Mouse (Mus musculus): ENCODE measurements around the gene Trmo. TPM values are rescaled to one million over a fixed set of nuclear protein-coding genes. Genes with fewer than 3 reads are reported as not detected.

The Trmo gene
- total RNA-seq, 1 experiment from 2014 or later: 17.0 TPM

- ATAC-seq (replicated peaks; ENCODE audit: low read depth, poor library complexity, severe bottlenecking): peak; percentile 20; the same call in 1 of the 2 replicates
Observed at GRCm38 (mm10) chr4:46374455-46374854, 14.8 kb downstream of the Trmo start.

DNA sequence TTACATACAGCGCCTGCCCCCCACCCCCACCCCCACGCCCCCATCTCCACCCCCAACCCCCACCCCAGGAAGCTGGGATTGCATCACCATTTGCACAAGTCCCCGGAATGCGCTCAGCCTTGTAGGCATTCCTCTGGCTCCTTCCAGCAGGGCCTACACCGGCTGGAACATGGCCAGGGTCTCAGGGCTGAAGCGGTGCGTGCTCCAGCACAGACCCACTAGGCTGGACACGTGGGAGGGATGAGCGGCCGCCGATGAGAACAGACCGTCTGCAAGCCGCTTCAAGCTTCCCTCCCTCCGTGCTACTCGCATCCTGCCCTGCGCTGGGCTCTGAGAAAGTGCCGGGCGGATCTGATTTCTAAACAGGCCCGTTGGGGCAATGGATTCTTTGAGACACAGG lies 18.2 kb downstream of the Trmo start:
- ATAC-seq (replicated peaks; ENCODE audit: low read depth, poor library complexity, severe bottlenecking): peak; percentile 27; the same call in 1 of the 2 replicates

GRCm38 (mm10) chr4:46370406-46370805 lies 18.8 kb downstream of the Trmo start:
- ATAC-seq (replicated peaks; ENCODE audit: low read depth, poor library complexity, severe bottlenecking): no peak

DNA sequence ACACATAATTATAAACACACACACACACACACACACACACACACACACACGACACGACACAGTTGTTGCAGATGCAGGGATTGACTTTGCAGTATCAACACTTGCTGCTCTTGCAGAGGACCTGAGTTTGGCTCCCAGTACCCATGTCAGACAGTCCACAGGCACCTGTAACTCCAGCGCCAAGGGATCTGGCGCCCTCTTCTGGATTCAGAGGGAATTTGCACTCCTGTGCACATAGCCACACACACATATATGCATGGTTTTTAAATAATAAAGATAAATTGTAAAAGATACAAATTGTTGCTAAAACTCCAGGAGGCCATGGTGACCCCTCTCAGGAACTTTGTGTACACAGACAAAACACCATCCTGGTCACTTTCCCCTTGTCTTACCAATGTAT lies 20.2 kb downstream of the Trmo start:
- no peak for ATAC-seq (replicated peaks; ENCODE audit: low read depth, poor library complexity, severe bottlenecking)

DNA sequence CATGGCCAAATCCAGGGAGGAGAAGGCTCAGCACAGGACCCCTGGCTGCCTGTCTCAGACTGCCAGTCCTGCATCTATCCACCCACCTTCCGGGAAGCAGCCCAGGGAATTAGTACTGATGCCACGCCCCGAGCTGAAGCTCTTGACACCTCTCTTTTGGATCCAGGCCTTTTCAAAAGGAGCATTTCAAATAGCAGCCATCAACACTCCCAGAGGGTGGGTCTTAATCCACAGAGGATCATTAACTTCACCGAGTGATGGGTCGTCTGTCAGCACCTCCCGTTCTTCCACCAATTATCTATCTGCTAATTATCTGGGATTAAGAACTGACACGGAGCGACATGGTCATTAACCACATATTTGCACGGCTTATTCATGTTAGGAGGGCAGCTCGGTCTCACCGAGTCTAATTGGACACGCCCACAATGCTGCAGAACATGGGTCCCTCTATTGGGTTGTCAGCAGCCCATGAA lies 21.7 kb downstream of the Trmo start:
- ATAC-seq (replicated peaks; ENCODE audit: low read depth, poor library complexity, severe bottlenecking): no peak

GRCm38 (mm10) chr4:46364360-46364759 lies 24.9 kb downstream of the Trmo start:
- ATAC-seq (replicated peaks; ENCODE audit: low read depth, poor library complexity, severe bottlenecking): no peak

DNA sequence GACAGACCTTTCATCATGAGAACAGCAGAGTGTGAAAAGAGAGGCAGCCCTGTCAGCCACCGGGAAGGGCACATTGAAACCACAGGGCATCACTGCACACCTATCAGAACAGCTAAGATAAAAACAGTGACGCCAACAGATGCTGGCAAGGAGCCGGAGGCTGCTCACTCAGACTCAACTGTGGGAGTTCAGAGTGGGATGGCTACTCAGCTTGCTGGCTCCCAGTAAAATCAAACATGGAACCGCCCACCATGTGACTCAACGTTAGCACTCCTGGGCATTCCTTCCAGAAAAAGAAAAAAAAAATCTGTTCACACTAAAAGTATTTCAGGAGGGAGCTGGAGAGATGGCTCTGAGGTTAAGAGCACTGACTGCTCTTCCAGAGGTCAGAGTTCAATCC lies 28.0 kb downstream of the Trmo start:
- no peak for ATAC-seq (replicated peaks; ENCODE audit: low read depth, poor library complexity, severe bottlenecking)

GRCm38 (mm10) chr4:46359539-46360253 lies 29.5 kb downstream of the Trmo start:
- ATAC-seq (replicated peaks; ENCODE audit: low read depth, poor library complexity, severe bottlenecking): peak; percentile 58; the same call in 1 of the 2 replicates

DNA sequence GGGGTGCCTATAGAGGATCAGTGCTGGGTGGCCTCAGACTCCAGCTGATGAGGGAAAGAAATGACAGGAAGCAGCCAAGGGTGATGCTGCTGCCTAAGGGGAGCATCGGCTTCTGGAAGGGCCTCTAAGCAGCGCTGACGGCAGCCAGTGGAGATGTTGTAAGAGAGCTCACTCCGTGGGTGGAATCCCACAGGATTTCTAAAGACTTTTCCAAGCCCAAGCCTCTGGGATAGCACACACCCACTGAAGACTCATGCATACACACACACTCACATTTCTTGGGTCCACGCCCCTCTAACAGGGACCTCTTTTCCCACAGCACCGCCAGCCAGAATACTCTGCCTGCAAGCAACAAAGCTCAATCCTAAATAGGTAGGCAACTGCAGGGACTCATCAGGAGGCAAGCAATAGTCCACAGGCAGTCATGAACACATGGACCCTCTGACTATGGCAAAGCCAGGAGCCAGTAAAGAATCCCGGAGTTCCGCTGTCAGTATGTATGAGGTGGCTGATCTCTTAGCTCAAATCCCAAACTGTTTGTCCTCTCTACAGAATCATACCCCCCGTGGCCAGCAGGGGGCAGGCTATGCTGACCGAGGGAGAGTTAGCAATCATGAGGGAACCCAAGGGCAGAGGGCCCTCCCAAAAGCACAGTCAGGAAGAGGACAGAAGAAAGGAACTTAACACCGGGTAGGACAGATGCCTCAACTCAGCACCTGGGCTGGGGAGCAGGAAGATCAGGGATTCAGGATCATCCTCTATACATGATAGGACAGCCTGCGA lies 32.7 kb downstream of the Trmo start:
- ATAC-seq (replicated peaks; ENCODE audit: low read depth, poor library complexity, severe bottlenecking): peak; percentile 76

DNA sequence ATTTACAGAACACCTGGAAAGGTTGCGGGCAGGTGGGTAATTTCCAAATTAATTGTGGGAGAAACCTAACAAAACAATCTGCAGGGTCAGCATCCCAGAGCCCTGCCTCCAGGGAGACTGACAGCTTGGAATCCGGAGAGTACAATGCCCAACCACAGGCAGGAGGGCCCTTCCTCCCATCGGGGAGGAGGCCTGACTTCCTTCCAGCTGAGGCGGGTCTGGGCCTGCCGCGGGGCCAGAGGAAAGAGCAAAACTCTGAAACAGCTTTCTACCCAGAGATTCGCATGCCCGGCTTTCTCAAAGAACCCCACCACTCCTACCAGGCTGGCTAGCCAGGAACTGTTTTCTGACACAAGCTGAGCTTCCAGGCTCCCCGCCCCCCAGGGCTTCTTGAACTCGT lies 36.2 kb downstream of the Trmo start:
- ATAC-seq (replicated peaks; ENCODE audit: low read depth, poor library complexity, severe bottlenecking): no peak

GRCm38 (mm10) chr4:46349530-46349929 lies 39.7 kb downstream of the Trmo start:
- no peak for ATAC-seq (replicated peaks; ENCODE audit: low read depth, poor library complexity, severe bottlenecking)

DNA sequence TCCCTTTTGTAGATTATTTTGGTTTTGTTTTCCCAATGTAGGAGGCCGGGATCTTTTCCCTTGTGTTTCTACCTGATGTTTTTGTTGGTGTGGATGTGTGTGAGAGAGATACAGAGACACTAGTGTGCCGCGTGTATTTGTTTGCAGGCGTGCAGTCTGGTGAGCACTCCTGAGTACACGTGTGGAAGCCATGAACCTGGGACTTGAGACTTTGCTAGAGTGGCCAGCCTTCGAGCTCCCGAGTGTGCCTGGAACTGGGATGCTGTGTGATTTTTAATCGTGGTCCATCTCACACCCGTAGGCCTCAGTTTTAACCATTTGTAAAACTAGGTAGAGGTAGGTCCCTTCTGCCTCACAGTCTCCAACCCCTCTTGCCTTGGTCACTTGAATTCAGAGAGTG lies 40.3 kb downstream of the Trmo start:
- no peak for ATAC-seq (replicated peaks; ENCODE audit: low read depth, poor library complexity, severe bottlenecking)

GRCm38 (mm10) chr4:46347580-46348515 lies 41.4 kb downstream of the Trmo start:
- 0 out of 2 replicates have a peak, but pooled peaks have one; percentile 31 for ATAC-seq (replicated peaks; ENCODE audit: low read depth, poor library complexity, severe bottlenecking)

GRCm38 (mm10) chr4:46347141-46347540 lies 42.1 kb downstream of the Trmo start:
- ATAC-seq (replicated peaks; ENCODE audit: low read depth, poor library complexity, severe bottlenecking): no peak

GRCm38 (mm10) chr4:46346221-46346620 lies 43.0 kb downstream of the Trmo start:
- ATAC-seq (replicated peaks; ENCODE audit: low read depth, poor library complexity, severe bottlenecking): no peak

- ATAC-seq (replicated peaks; ENCODE audit: low read depth, poor library complexity, severe bottlenecking): no peak
Observed at GRCm38 (mm10) chr4:46345773-46346100, 43.5 kb downstream of the Trmo start.

DNA sequence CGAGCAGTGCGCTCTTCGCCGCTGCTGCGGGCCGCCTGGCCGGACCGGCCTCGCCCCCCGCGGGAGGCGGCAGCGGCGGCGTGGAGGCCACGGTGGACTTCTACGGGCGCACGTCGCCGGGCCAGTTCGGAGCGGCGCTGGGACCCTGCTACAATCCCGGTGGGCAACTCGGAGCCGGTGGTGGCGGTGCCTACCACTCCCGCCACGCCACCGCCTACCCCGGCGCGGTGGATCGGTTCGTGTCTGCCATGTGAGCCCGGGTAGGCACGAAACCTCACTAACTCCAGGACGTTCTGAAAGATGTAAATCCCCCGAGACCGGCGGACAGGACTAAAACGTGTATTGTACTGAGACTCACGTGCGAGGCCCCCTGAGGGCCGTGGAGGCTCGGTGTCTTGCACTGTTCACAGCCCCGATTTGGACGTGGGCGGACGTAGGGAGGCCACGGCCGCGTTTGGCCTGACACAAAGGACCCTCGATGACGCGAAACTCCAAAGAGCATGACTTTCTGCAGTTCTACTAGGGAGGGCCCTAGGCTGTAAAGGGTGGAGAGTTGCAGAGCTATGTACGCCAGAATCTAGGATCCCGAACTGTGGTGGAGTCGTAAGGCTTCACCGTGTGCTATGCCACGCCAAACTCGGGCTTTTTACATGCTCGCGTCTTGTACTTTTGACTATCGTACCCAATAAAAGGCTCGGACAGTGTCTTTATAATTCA lies 44.0 kb downstream of the Trmo start:
- ATAC-seq (replicated peaks; ENCODE audit: low read depth, poor library complexity, severe bottlenecking): no peak

- peak; percentile 67 for ATAC-seq (replicated peaks; ENCODE audit: low read depth, poor library complexity, severe bottlenecking)
Observed at GRCm38 (mm10) chr4:46344288-46344687, 44.9 kb downstream of the Trmo start.

DNA sequence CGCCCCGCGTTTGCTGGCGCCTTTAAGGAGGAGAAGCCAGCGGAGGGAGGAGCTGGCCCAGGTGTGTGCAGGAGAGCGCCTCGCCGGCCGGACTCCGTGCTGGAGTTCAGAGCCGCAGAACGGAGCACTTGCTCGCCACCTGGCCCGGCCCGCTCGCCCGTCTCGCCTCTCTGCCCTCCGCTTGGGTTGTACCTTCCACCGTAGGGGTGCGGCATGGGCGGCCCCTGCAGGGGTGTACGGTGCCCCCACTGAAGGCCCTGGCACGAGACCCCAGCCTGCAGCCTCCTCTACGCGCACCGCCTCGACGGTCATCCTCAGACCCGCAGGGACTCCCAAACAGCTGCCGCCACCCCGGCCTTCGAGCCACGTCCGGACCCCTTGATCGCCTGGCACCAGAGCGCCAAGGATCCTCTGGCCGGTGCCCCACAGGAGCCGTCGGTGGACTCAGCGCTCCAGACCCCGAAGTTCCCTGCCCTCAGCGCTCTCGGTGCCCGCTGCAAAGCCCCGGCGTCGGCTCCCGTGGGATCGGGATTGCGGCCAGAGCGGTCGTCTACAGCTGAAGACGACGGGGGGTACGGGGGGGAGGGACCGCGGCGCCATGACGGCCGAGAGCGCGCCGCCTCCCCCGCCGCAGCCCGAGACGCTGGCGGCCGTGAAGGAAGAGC lies 45.5 kb downstream of the Trmo start, which contains the start of gene Foxe1:
Foxe1 (plus strand) TSS at position 14 of the 665 bp plus-strand sequence.
- no peak for ATAC-seq (replicated peaks; ENCODE audit: low read depth, poor library complexity, severe bottlenecking)
